Mouse (Mus musculus) small intestine, adult 2 months (tissue): Measurements from ENCODE around the gene Gm5269.

Experiments
- CTCF ChIP-seq: fragments of 200-500 bp; IDR thresholded peaks from 2 replicates; pipeline ENCODE4 v1.5.1; 2012; ENCODE audit warnings: low read depth, mild to moderate bottlenecking, control low read depth, inconsistent platforms, low read length, moderate library complexity, mixed read lengths; ENCODE audit not compliant: insufficient replicate concordance, insufficient read length; ENCODE audit errors: extremely low read depth
- POLR2A ChIP-seq: fragments of 200-500 bp; IDR thresholded peaks from 2 replicates; pipeline ENCODE4 v1.6.1; 2012; ENCODE audit warnings: low read depth, mild to moderate bottlenecking, control low read depth, inconsistent platforms, low read length, moderate library complexity

- TF ChIP-seq CTCF (no peak), POLR2A (no peak)
Measured at GRCm38 (mm10) chr1:45926911-45927310, 36.8 kb upstream of the Gm5269 start.
